Mouse (Mus musculus) CH12F3 (cell line): ENCODE data around the gene Zscan20.

ENCODE experiments used
- in situ Hi-C: fragments of 300-500 bp; cut with MboI; formaldehyde crosslinking; loops from 2 replicates; pipeline ENCODE4 v1.14.3; 2020; ENCODE audit warnings: low sequenced_read_pairs

The Zscan20 gene

GRCm38 (mm10) chr4:128617363-128618120, 7.6 kb upstream of the Zscan20 start:
- in situ Hi-C loops = no loop called here

- in situ Hi-C loops = no loop called here
These were observed 5.9 kb upstream of the Zscan20 start for GRCm38 (mm10) chr4:128615761-128616160.

- in situ Hi-C loops = loop anchor here (5.0 kb wide), 1 partner anchor 94 kb away; no protein-coding TSS in a partner anchor
These were observed 3.4 kb upstream of the Zscan20 start for GRCm38 (mm10) chr4:128613326-128613725.

- in situ Hi-C loops = loop anchor here (5.0 kb wide), 1 partner anchor 96 kb away; no protein-coding TSS in a partner anchor
These were observed 1.8 kb upstream of the Zscan20 start for GRCm38 (mm10) chr4:128611726-128612125.

- in situ Hi-C loops = loop anchor here (5.0 kb wide), 1 partner anchor 97 kb away; no protein-coding TSS in a partner anchor
These were observed 808 bp upstream of the Zscan20 start for GRCm38 (mm10) chr4:128610706-128611105.

- in situ Hi-C loops = no loop called here
These were observed 498 bp downstream of the Zscan20 start for GRCm38 (mm10) chr4:128609276-128609924.

GRCm38 (mm10) chr4:128607661-128608060, 2.2 kb downstream of the Zscan20 start:
- in situ Hi-C loops = no loop called here

GRCm38 (mm10) chr4:128606586-128606985, 3.3 kb downstream of the Zscan20 start:
- in situ Hi-C loops = no loop called here

- in situ Hi-C loops = no loop called here
These were observed 11.9 kb downstream of the Zscan20 start for GRCm38 (mm10) chr4:128597801-128598560.

- in situ Hi-C loops = no loop called here
These were observed 15.8 kb downstream of the Zscan20 start for GRCm38 (mm10) chr4:128594062-128594461.

GRCm38 (mm10) chr4:128593286-128593685, 16.6 kb downstream of the Zscan20 start:
- in situ Hi-C loops = no loop called here

- in situ Hi-C loops = no loop called here
These were observed 30.7 kb downstream of the Zscan20 start for GRCm38 (mm10) chr4:128579182-128579581.

- in situ Hi-C loops = no loop called here
These were observed 34.1 kb downstream of the Zscan20 start for GRCm38 (mm10) chr4:128575811-128576210.

- in situ Hi-C loops = no loop called here
These were observed 49.6 kb downstream of the Zscan20 start for GRCm38 (mm10) chr4:128560327-128560726.

- in situ Hi-C loops = no loop called here
These were observed 55.7 kb downstream of the Zscan20 start for GRCm38 (mm10) chr4:128554198-128554597.

GRCm38 (mm10) chr4:128550756-128551155, 59.1 kb downstream of the Zscan20 start:
- in situ Hi-C loops = no loop called here

- in situ Hi-C loops = loop anchor here (10.0 kb wide), 1 partner anchor 1179 kb away; no protein-coding TSS in a partner anchor
These were observed 65.9 kb downstream of the Zscan20 start for GRCm38 (mm10) chr4:128543956-128544486.

GRCm38 (mm10) chr4:128543378-128543777, 66.5 kb downstream of the Zscan20 start:
- in situ Hi-C loops = loop anchor here (10.0 kb wide), 1 partner anchor 1179 kb away; no protein-coding TSS in a partner anchor
